Mouse (Mus musculus) heart, postnatal 0 days (tissue): Measurements from ENCODE around the gene Jmjd1c.

Source experiments
- CTCF ChIP-seq: IDR thresholded peaks from 2 replicates; pipeline ENCODE4 v1.5.1; 2016; ENCODE audit warnings: antibody characterized with exemption, control low read depth, low read depth
- EP300 ChIP-seq: IDR thresholded peaks from 2 replicates; pipeline ENCODE4 v1.6.1; 2016; ENCODE audit warnings: antibody characterized with exemption, low read depth

DNA sequence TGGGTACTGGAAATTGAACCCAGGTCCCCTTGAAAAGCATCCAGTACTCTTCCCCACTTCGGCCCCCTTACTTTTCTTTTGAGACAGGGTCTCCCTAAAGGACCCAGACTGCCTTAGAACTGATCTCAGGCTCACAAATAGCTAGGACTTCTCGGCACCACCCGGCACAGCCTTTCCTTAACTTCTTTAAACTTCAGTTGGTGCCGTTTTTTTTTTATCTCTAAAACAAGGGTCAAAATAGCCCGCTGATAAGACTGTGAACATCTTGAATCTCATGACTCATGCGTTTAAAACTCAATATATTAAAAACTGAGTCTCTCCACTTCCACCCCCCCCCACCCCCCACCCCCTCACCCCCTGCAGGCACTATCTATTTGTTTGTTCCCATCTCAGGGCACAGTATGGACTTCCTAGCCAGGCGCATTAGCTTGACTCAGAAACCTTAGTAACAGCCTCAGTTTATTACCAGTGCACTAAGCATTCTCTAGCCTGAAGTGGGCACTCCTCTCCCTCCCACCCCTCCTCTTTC is 200.1 kb downstream of the Jmjd1c start:
- TF ChIP-seq CTCF: no peak
- TF ChIP-seq EP300: no peak
